Mouse (Mus musculus): ENCODE results near the gene Mapk8ip1. TPM values are rescaled to one million over a fixed set of nuclear protein-coding genes. Genes with fewer than 3 reads are reported as not detected.

Gene Mapk8ip1
- polyA plus RNA-seq, 1 experiment from 2014 or later = 15.1 TPM

- no peak for ATAC-seq (ENCODE audit: borderline replicate concordance, extremely low read depth, low FRiP score, low TSS enrichment)
Observed at GRCm38 (mm10) chr2:92342418-92342817, 58.6 kb downstream of the Mapk8ip1 start.

More at GRCm38 (mm10) chr2:92342418-92342817, 58.6 kb downstream of the Mapk8ip1 start:
- Histone ChIP-seq H3K4me1 (no peaks in the 10 kb centered on the region), H3K4me2 (no peak overlapping the region), H3K9me3 (no peaks in the 10 kb centered on the region), H3K4me3 (no peak overlapping the region), H3K36me3 (peaks cover 27% of the 10 kb centered on the region), H3K9ac (no peak overlapping the region), H3K27ac (no peak overlapping the region), H3K27me3 (no peaks in the 10 kb centered on the region)

Small RNA genes within 50 kb of the gene (microRNA-seq; reads per million reads assigned to microRNA genes)
- gene Mir7000 = not detected

Other genes starting within 250 kb of the Mapk8ip1 start
- gene Pex16, start 26.6 kb downstream of the Mapk8ip1 start, polyA plus RNA-seq (2015; fragmentation: Nextera tagmentation; extraction: Ambion mirVana) = 23.8 and 24.0 TPM in 2 replicates
- 17.0 and 18.7 TPM in 2 replicates for gene Large2, start 26.4 kb downstream of the Mapk8ip1 start, polyA plus RNA-seq (2015; fragmentation: Nextera tagmentation; extraction: Ambion mirVana)
- 2.5 and 3.0 TPM in 2 replicates for gene 1700029I15Rik, start 18.7 kb downstream of the Mapk8ip1 start, polyA plus RNA-seq (2015; fragmentation: Nextera tagmentation; extraction: Ambion mirVana)
- gene Cry2, start 32.8 kb upstream of the Mapk8ip1 start, polyA plus RNA-seq (2015; fragmentation: Nextera tagmentation; extraction: Ambion mirVana) = 23.6 and 25.7 TPM in 2 replicates
- gene Slc35c1, start 59.3 kb upstream of the Mapk8ip1 start, polyA plus RNA-seq (2015; fragmentation: Nextera tagmentation; extraction: Ambion mirVana) = 15.6 and 16.7 TPM in 2 replicates
- 1.8 and 2.0 TPM in 2 replicates for gene Chst1, start 198.4 kb upstream of the Mapk8ip1 start, polyA plus RNA-seq (2015; fragmentation: Nextera tagmentation; extraction: Ambion mirVana)